Mouse (Mus musculus) forebrain, embryonic 15.5 days (tissue): ENCODE data around the gene Far1. TPM values are rescaled to one million over a fixed set of nuclear protein-coding genes. Genes with fewer than 3 reads are reported as not detected.
A peak's percentile ranks its signal among the peaks of the same experiment; 100 is the strongest.

Experiments
- ATAC-seq: fragments of 200-750 bp; cut with Nextera tagmentation; replicated peaks from 2 replicates; pipeline ENCODE4 v1.8.0; 2017; ENCODE audit warnings: mild to moderate bottlenecking, moderate TSS enrichment, moderate library complexity
- H3K27ac ChIP-seq: fragments of 300-500 bp; sonication (generic); replicated peaks from 2 replicates; pipeline ENCODE4 v1.5.1; 2015; ENCODE audit warnings: mild to moderate bottlenecking, inconsistent platforms
- H3K27me3 ChIP-seq: fragments of 300-500 bp; sonication (generic); 2 replicates; pipeline ENCODE4 v1.6.1; 2015; ENCODE audit warnings: inconsistent platforms
- H3K36me3 ChIP-seq: fragments of 300-500 bp; sonication (generic); 2 replicates; pipeline ENCODE4 v1.6.1; 2015; ENCODE audit warnings: mild to moderate bottlenecking, inconsistent platforms
- H3K4me1 ChIP-seq: fragments of 300-500 bp; sonication (generic); 2 replicates; pipeline ENCODE4 v1.6.1; 2015; ENCODE audit warnings: inconsistent platforms
- H3K4me2 ChIP-seq: fragments of 300-500 bp; sonication (generic); replicated peaks from 2 replicates; pipeline ENCODE4 v1.6.1; 2015; ENCODE audit warnings: mild to moderate bottlenecking, inconsistent platforms
- H3K4me3 ChIP-seq: fragments of 300-500 bp; sonication (generic); 2 replicates; pipeline ENCODE4 v1.5.1; 2015; ENCODE audit warnings: mild to moderate bottlenecking, inconsistent platforms
- H3K9ac ChIP-seq: fragments of 300-500 bp; sonication (generic); replicated peaks from 2 replicates; pipeline ENCODE4 v1.6.1; 2015; ENCODE audit warnings: mild to moderate bottlenecking, inconsistent platforms
- H3K9me3 ChIP-seq: fragments of 300-500 bp; sonication (generic); 2 replicates; pipeline ENCODE4 v1.6.1; 2016; ENCODE audit warnings: inconsistent platforms
- WGBS: fragments of 180-500 bp; shearing (Covaris S2); methylation state at CpG from one replicate; pipeline ENCODE4 v1.1.7; 2015; ENCODE audit warnings: mixed read lengths; 5-methylcytosine and 5-hydroxymethylcytosine counted together
- polyA plus RNA-seq: library from polyadenylated mRNA; unstranded; fragments of >200 nt; fragmentation: Nextera tagmentation; extraction: Ambion mirVana; gene quantifications from 2 replicates; pipeline ENCODE4 v1.2.1, GENCODE M21; 2015

Gene Far1
- polyA plus RNA-seq, 1 experiment from 2014 or later = 69.5 TPM

GRCm38 (mm10) chr7:113582111-113582510 is 68.5 kb downstream of the Far1 start:
- no peak for ATAC-seq
- Histone ChIP-seq H3K9ac (no peak overlapping the region), H3K9me3 (no peaks in the 10 kb centered on the region), H3K4me3 (no peak overlapping the region), H3K4me2 (no peak overlapping the region), H3K36me3 (no peaks in the 10 kb centered on the region), H3K27ac (no peak overlapping the region), H3K27me3 (no peaks in the 10 kb centered on the region), H3K4me1 (no peaks in the 10 kb centered on the region)
- 21% methylated on average over 2 of the region's 2 CpGs for WGBS

- Histone ChIP-seq H3K36me3 (no peaks in the 10 kb centered on the region), H3K9me3 (no peaks in the 10 kb centered on the region), H3K4me2 (no peak overlapping the region), H3K4me1 (no peaks in the 10 kb centered on the region), H3K4me3 (no peak overlapping the region), H3K27ac (no peak overlapping the region), H3K27me3 (no peaks in the 10 kb centered on the region), H3K9ac (no peak overlapping the region)
- WGBS = 95% methylated on average over 2 of the region's 2 CpGs
- ATAC-seq = no peak
Measured at GRCm38 (mm10) chr7:113589211-113589610, 75.6 kb downstream of the Far1 start.

GRCm38 (mm10) chr7:113590330-113590729 is 76.7 kb downstream of the Far1 start:
- Histone ChIP-seq H3K27ac (no peak overlapping the region), H3K4me2 (no peak overlapping the region), H3K9ac (no peak overlapping the region), H3K36me3 (no peaks in the 10 kb centered on the region), H3K4me1 (no peaks in the 10 kb centered on the region), H3K4me3 (no peak overlapping the region), H3K27me3 (no peaks in the 10 kb centered on the region), H3K9me3 (no peaks in the 10 kb centered on the region)
- no peak for ATAC-seq
- 73% methylated on average over 1 of the region's 1 CpGs for WGBS

GRCm38 (mm10) chr7:113591084-113591483 is 77.5 kb downstream of the Far1 start:
- no peak overlapping the region for H3K27ac ChIP-seq
- no peaks in the 10 kb centered on the region for H3K27me3 ChIP-seq
- H3K4me1 ChIP-seq = no peaks in the 10 kb centered on the region
- no peak overlapping the region for H3K4me3 ChIP-seq
- no peaks in the 10 kb centered on the region for H3K9me3 ChIP-seq
- H3K4me2 ChIP-seq = no peak overlapping the region
- ATAC-seq = no peak
- 30% methylated on average over 1 of the region's 1 CpGs for WGBS
- no peaks in the 10 kb centered on the region for H3K36me3 ChIP-seq
- H3K9ac ChIP-seq = no peak overlapping the region

GRCm38 (mm10) chr7:113591557-113592354 is 78.1 kb downstream of the Far1 start:
- Histone ChIP-seq H3K9me3 (no peaks in the 10 kb centered on the region), H3K27me3 (no peaks in the 10 kb centered on the region), H3K4me2 (no peak overlapping the region), H3K36me3 (no peaks in the 10 kb centered on the region), H3K9ac (no peak overlapping the region), H3K4me3 (no peak overlapping the region), H3K27ac (no peak overlapping the region), H3K4me1 (no peaks in the 10 kb centered on the region)
- WGBS = 85% methylated on average over 9 of the region's 9 CpGs
- no peak for ATAC-seq

- no peak overlapping the region for H3K4me2 ChIP-seq
Measured at GRCm38 (mm10) chr7:113592696-113593095, 79.1 kb downstream of the Far1 start.

GRCm38 (mm10) chr7:113594363-113594762 is 80.7 kb downstream of the Far1 start:
- no peak overlapping the region for H3K4me3 ChIP-seq
- 2% methylated on average over 3 of the region's 3 CpGs for WGBS
- H3K9me3 ChIP-seq = no peaks in the 10 kb centered on the region
- H3K27ac ChIP-seq = no peak overlapping the region
- H3K36me3 ChIP-seq = no peaks in the 10 kb centered on the region
- H3K4me2 ChIP-seq = no peak overlapping the region
- H3K9ac ChIP-seq = no peak overlapping the region
- H3K4me1 ChIP-seq = no peaks in the 10 kb centered on the region
- no peaks in the 10 kb centered on the region for H3K27me3 ChIP-seq
- 0 out of 2 replicates have a peak, but pooled peaks have one; percentile 51 for ATAC-seq

More at GRCm38 (mm10) chr7:113592696-113593095, 79.1 kb downstream of the Far1 start:
- Histone ChIP-seq H3K27ac (no peak overlapping the region), H3K36me3 (no peaks in the 10 kb centered on the region), H3K9me3 (no peaks in the 10 kb centered on the region), H3K4me1 (no peaks in the 10 kb centered on the region), H3K9ac (no peak overlapping the region), H3K4me3 (no peak overlapping the region), H3K27me3 (no peaks in the 10 kb centered on the region)
- WGBS = 90% methylated on average over 9 of the region's 9 CpGs
- no peak for ATAC-seq

- H3K27ac ChIP-seq = no peak overlapping the region
- H3K4me1 ChIP-seq = no peaks in the 10 kb centered on the region
- H3K4me3 ChIP-seq = no peak overlapping the region
- no peak overlapping the region for H3K9ac ChIP-seq
- H3K9me3 ChIP-seq = no peaks in the 10 kb centered on the region
- ATAC-seq = no peak
- H3K4me2 ChIP-seq = no peak overlapping the region
- no peaks in the 10 kb centered on the region for H3K36me3 ChIP-seq
- H3K27me3 ChIP-seq = no peaks in the 10 kb centered on the region
Measured at GRCm38 (mm10) chr7:113597231-113597630, 83.6 kb downstream of the Far1 start.

GRCm38 (mm10) chr7:113601803-113602202 is 88.2 kb downstream of the Far1 start:
- no peaks in the 10 kb centered on the region for H3K36me3 ChIP-seq
- H3K9me3 ChIP-seq = no peaks in the 10 kb centered on the region
- WGBS = 91% methylated on average over 3 of the region's 3 CpGs
- ATAC-seq = no peak
- no peaks in the 10 kb centered on the region for H3K4me1 ChIP-seq
- no peak overlapping the region for H3K9ac ChIP-seq
- H3K27me3 ChIP-seq = no peaks in the 10 kb centered on the region
- no peak overlapping the region for H3K27ac ChIP-seq
- no peak overlapping the region for H3K4me3 ChIP-seq
- H3K4me2 ChIP-seq = no peak overlapping the region

GRCm38 (mm10) chr7:113607928-113608327 is 94.3 kb downstream of the Far1 start:
- no peak overlapping the region for H3K4me3 ChIP-seq
- peak overlapping the region; percentile 74 for H3K27ac ChIP-seq
- no peaks in the 10 kb centered on the region for H3K27me3 ChIP-seq
- 0 out of 2 replicates have a peak overlapping the region, but pooled peaks have one; percentile 6 for H3K4me2 ChIP-seq
- 15% methylated on average over 9 of the region's 9 CpGs for WGBS
- H3K36me3 ChIP-seq = no peaks in the 10 kb centered on the region
- H3K4me1 ChIP-seq = peaks cover 20% of the 10 kb centered on the region
- H3K9me3 ChIP-seq = no peaks in the 10 kb centered on the region
- peak; percentile 88 for ATAC-seq
- H3K9ac ChIP-seq = no peak overlapping the region

GRCm38 (mm10) chr7:113609027-113609705 is 95.5 kb downstream of the Far1 start:
- Histone ChIP-seq H3K4me1 (peaks cover 20% of the 10 kb centered on the region), H3K27me3 (no peaks in the 10 kb centered on the region), H3K4me2 (no peak overlapping the region), H3K27ac (peak overlapping the region; percentile 74), H3K4me3 (no peak overlapping the region), H3K36me3 (no peaks in the 10 kb centered on the region), H3K9ac (no peak overlapping the region), H3K9me3 (no peaks in the 10 kb centered on the region)
- WGBS = 3% methylated on average over 8 of the region's 8 CpGs
- ATAC-seq = peak; percentile 66

GRCm38 (mm10) chr7:113612628-113613027 is 99.0 kb downstream of the Far1 start:
- Histone ChIP-seq H3K4me1 (peaks cover 14% of the 10 kb centered on the region), H3K9ac (no peak overlapping the region), H3K4me3 (no peak overlapping the region), H3K27ac (no peak overlapping the region), H3K4me2 (no peak overlapping the region), H3K36me3 (no peaks in the 10 kb centered on the region), H3K27me3 (no peaks in the 10 kb centered on the region), H3K9me3 (no peaks in the 10 kb centered on the region)
- no peak for ATAC-seq
- WGBS = 89% methylated on average over 4 of the region's 4 CpGs
